Mouse (Mus musculus) bone marrow macrophage, adult 2 months (primary cell): ENCODE measurements around the gene Atp13a2.

Experiments used
- CTCF ChIP-seq: IDR thresholded peaks from 2 replicates; pipeline ENCODE4 v1.5.1; 2012; ENCODE audit warnings: low read depth, mild to moderate bottlenecking, low read length, moderate library complexity
- POLR2A ChIP-seq: IDR thresholded peaks from 2 replicates; pipeline ENCODE4 v1.6.1; 2012; ENCODE audit warnings: mild to moderate bottlenecking, low read depth, low read length, borderline replicate concordance

GRCm38 (mm10) chr4:140962950-140963349 lies 23.7 kb upstream of the Atp13a2 start:
- TF ChIP-seq CTCF (no peak), POLR2A (no peak)
